Mouse (Mus musculus): ENCODE measurements around the gene Tmtc1. TPM values are rescaled to one million over a fixed set of nuclear protein-coding genes. Genes with fewer than 3 reads are reported as not detected.

Gene Tmtc1
- polyA plus RNA-seq, 1 experiment from 2014 or later: 3.6 TPM

DNA sequence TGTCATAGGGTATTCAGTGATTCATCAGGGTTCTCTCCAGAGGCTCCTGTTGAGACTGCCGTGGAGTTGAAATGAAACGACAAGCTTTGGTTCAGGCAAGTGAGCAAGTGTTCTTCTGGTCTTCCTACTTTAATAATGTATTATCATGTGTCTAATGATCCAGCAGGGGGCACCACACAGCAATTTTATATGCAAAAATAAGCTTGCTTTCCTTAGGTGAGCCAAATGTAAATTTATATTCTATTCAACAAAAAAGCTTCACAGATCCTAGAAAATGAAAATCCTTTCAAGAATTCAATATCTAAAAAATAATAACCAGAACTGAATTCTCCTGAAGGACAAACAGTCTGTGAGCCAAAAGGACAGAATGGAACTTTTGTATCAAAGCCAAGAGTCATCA, 195.6 kb downstream of the Tmtc1 start:
- Histone ChIP-seq H3K4me1 (replicated peaks) (peaks cover 4% of the 10 kb centered on the region; the same call in 1 of the 2 replicates), H3K36me3 (peaks cover 9% of the 10 kb centered on the region; the same call in 1 of the 2 replicates), H3K27ac (replicated peaks) (no peak overlapping the region), H3K9me3 (no peaks in the 10 kb centered on the region), H3K27me3 (no peaks in the 10 kb centered on the region), H3K4me3 (no peak overlapping the region), H3K4me2 (no peak overlapping the region), H3K9ac (no peak overlapping the region)
- no peak for ATAC-seq (ENCODE audit: low FRiP score, low read depth)
- WGBS: 41% methylated on average over 2 of the region's 2 CpGs

DNA sequence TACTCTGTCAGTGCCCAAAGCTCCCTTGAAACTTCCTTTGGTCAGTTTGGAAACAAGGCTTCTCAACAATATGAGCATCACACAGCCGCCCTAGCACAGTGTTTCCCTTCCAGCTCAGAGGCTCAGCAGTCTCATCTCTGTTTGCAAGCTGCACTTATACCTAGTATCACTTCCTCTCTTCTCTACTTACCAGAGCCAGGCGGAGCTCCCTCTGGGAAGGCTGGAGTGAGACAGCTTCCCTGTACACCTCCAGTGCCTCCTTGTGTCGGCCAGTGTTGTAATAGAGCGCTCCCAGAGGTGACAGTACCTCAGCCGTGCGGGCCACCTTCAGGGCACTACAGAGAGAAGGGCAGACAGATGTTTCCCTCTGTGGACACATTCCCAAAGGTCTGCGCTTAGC, 197.6 kb downstream of the Tmtc1 start:
- Histone ChIP-seq H3K27me3 (no peaks in the 10 kb centered on the region), H3K27ac (replicated peaks) (no peak overlapping the region), H3K36me3 (peaks cover 9% of the 10 kb centered on the region; the same call in 1 of the 2 replicates), H3K4me1 (replicated peaks) (no peaks in the 10 kb centered on the region), H3K4me2 (no peak overlapping the region), H3K9me3 (no peaks in the 10 kb centered on the region), H3K9ac (no peak overlapping the region), H3K4me3 (no peak overlapping the region)
- no peak for ATAC-seq (ENCODE audit: low FRiP score, low read depth)
- 86% methylated on average over 7 of the region's 7 CpGs for WGBS

DNA sequence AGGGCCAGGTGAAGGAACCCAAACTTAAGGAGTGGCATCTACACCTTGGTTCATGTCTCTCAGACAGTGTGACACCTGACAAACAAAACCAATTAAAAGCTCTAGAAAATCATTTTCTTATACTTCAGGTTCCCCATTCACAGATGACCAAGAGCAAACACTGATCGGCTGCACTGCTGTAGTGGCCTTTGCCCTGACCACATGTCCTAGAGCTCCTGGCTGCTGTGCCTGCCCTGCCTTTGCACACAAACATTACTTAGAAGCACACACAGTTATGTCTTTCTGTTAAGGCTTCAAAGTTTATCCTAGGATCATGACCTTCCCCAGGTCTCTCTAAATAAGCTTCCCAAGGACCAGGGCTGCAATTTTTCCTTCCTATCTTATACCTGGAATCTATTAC, 199.4 kb downstream of the Tmtc1 start:
- no peaks in the 10 kb centered on the region for H3K27me3 ChIP-seq
- H3K27ac ChIP-seq (replicated peaks): no peak overlapping the region
- no peaks in the 10 kb centered on the region for H3K4me1 ChIP-seq (replicated peaks)
- no peak overlapping the region for H3K9ac ChIP-seq
- WGBS: 88% methylated on average over 1 of the region's 1 CpGs
- H3K4me3 ChIP-seq: no peak overlapping the region
- no peaks in the 10 kb centered on the region for H3K9me3 ChIP-seq
- H3K36me3 ChIP-seq: peaks cover 9% of the 10 kb centered on the region; the same call in 1 of the 2 replicates
- ATAC-seq (ENCODE audit: low FRiP score, low read depth): no peak
- no peak overlapping the region for H3K4me2 ChIP-seq

DNA sequence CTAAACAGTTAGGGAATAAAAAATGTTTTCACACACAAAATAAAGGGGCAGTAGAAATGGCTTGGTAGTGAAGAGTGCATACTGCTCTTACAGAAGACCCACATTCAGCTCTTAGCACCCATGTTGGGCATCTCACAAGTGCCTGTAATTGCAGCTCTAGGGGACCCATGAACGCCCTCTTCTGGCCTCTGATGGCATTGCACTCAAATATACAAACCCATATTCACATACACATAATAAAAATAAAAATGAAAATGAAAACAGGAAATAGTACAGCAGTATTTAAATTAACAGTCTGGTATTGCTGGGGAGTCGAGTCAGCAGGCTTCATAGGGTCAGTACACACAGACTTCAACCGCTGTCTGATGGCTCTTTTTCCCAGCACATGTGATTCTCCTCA, 201.9 kb downstream of the Tmtc1 start:
- H3K36me3 ChIP-seq: peaks cover 9% of the 10 kb centered on the region; the same call in 1 of the 2 replicates
- H3K27ac ChIP-seq (replicated peaks): no peak overlapping the region
- H3K4me2 ChIP-seq: no peak overlapping the region
- WGBS: 69% methylated on average over 3 of the region's 3 CpGs
- H3K27me3 ChIP-seq: no peaks in the 10 kb centered on the region
- no peak overlapping the region for H3K4me3 ChIP-seq
- no peaks in the 10 kb centered on the region for H3K9me3 ChIP-seq
- H3K9ac ChIP-seq: no peak overlapping the region
- no peak for ATAC-seq (ENCODE audit: low FRiP score, low read depth)
- no peaks in the 10 kb centered on the region for H3K4me1 ChIP-seq (replicated peaks)

DNA sequence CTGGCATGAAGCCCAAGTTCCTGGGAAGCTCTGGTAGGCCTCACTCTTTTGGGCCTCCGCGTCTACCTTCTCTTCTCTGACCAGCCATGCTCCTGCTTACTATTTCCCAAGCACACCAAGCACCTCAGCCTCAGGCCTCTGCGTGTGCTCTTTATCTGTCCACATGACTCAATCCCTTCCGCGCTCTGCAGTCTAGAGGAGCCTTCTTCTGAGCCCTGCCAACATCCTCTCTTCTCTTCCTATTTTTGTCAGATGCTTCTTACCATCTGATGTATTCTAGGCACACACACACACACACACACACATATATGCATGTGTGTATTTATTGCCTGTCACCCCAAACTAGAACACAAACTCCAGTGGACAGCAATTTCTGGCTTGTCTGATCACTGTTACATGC, 202.5 kb downstream of the Tmtc1 start:
- no peak for ATAC-seq (ENCODE audit: low FRiP score, low read depth)
- Histone ChIP-seq H3K9ac (no peak overlapping the region), H3K27ac (replicated peaks) (no peak overlapping the region), H3K4me1 (replicated peaks) (no peaks in the 10 kb centered on the region), H3K27me3 (no peaks in the 10 kb centered on the region), H3K4me3 (no peak overlapping the region), H3K4me2 (no peak overlapping the region), H3K9me3 (no peaks in the 10 kb centered on the region), H3K36me3 (peaks cover 9% of the 10 kb centered on the region; the same call in 1 of the 2 replicates)
- 92% methylated on average over 5 of the region's 5 CpGs for WGBS

DNA sequence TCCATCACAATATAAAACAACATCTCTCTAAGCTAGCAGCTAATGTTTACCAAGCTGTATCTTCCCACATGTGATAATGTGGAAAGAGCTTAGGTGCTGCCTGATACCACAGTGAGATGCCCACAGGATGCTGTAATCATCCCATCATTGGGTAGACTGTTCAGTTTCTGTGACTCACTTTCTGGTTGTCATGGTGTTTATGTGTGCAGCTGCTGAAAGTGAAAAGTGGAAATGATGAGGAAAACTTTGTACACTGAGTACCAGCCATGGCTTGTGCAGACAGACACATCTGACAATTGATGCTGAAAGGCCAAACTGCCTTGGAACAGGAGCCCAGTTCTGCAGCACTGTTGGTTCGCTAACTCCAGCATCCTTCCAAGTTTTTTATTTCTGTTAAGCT, 204.9 kb downstream of the Tmtc1 start:
- Histone ChIP-seq H3K9ac (no peak overlapping the region), H3K4me2 (no peak overlapping the region), H3K36me3 (peaks cover 2% of the 10 kb centered on the region; the same call in 1 of the 2 replicates), H3K27me3 (no peaks in the 10 kb centered on the region), H3K4me3 (no peak overlapping the region), H3K4me1 (replicated peaks) (no peaks in the 10 kb centered on the region), H3K27ac (replicated peaks) (no peak overlapping the region), H3K9me3 (no peaks in the 10 kb centered on the region)
- WGBS: 97% methylated on average over 1 of the region's 1 CpGs
- ATAC-seq (ENCODE audit: low FRiP score, low read depth): no peak

DNA sequence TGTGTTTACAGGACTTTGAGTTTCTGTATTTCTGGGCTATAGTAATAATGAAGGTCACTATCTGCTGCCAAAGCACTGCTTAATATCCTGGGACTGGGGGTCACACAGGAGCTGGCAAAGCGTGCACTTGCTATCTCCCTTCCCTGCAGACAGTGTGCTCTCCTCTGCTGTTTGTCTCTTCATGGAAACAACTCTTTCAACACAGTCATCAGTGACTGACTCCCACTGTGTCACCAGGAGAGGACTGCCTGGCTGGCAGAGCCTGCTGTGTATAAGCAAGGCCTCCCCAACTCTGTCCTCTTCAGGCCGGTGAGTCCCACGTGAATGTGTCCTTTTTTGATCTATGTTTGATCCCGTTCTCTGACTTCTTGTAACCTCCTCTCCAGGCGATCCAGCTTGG, 206.7 kb downstream of the Tmtc1 start:
- Histone ChIP-seq H3K4me2 (no peak overlapping the region), H3K27me3 (no peaks in the 10 kb centered on the region), H3K9ac (no peak overlapping the region), H3K27ac (replicated peaks) (no peak overlapping the region), H3K4me1 (replicated peaks) (no peaks in the 10 kb centered on the region), H3K4me3 (no peak overlapping the region), H3K36me3 (no peaks in the 10 kb centered on the region), H3K9me3 (no peaks in the 10 kb centered on the region)
- 51% methylated on average over 5 of the region's 5 CpGs for WGBS
- ATAC-seq (ENCODE audit: low FRiP score, low read depth): no peak

DNA sequence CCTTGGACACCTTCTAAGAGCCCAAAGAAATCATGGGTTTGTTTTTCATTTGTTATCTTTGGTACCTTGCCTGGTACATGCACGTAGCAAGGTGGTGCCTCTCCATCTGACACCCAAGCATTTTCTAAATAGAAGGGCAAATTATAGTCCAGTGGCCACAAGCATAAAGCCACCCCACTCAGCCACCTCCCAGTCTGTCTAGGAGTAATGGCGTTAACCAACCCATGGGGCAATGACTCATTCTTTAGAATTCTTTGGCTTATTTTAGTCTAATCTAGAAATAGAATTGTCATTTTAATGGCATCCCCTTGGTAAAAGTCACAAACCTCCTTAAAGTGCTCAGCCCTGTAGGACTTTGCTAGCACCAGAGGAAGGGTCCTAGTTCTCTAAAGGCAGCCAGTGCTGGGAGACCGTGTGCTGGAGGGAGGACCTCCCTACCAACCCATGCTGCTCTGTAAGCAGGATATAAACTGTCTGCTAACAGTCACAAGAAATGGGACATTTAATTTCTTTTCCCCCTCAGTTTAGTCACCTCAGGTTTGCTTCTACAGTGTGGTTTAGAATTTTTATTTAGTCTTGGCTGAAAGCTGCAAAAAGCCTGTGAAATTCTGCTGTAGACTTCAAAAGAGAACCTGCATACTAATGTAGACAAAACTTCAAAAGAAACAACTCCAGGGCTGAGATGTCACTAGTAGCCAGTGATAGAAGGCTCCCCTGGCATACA, 209.9 kb downstream of the Tmtc1 start:
- Histone ChIP-seq H3K36me3 (no peaks in the 10 kb centered on the region), H3K4me3 (no peak overlapping the region), H3K4me1 (replicated peaks) (no peaks in the 10 kb centered on the region), H3K27me3 (no peaks in the 10 kb centered on the region), H3K4me2 (no peak overlapping the region), H3K9me3 (no peaks in the 10 kb centered on the region), H3K9ac (no peak overlapping the region), H3K27ac (replicated peaks) (no peak overlapping the region)
- WGBS: 86% methylated on average over 3 of the region's 3 CpGs
- no peak for ATAC-seq (ENCODE audit: low FRiP score, low read depth)

DNA sequence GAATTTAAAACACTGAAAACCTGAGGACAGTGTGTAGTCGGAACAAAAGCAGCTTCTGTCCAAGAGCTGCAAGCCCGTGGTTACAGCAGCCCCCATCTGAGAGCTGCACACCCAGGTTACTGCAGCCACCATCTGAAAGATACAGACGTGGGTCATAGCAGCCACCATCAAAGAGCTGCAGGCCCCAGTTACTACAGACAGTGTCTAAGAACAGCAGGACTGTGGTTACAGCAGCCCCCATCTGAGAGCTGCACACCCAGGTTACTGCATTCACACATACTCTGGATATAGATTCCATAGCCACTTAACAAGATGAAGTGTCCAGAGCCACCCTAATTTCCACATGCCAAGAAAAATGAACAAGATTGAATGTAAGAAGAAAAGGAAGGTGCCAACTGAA, 216.6 kb downstream of the Tmtc1 start:
- ATAC-seq (ENCODE audit: low FRiP score, low read depth): no peak
- Histone ChIP-seq H3K9ac (no peak overlapping the region), H3K4me1 (replicated peaks) (no peaks in the 10 kb centered on the region), H3K4me2 (no peak overlapping the region), H3K27ac (replicated peaks) (no peak overlapping the region), H3K36me3 (no peaks in the 10 kb centered on the region), H3K27me3 (no peaks in the 10 kb centered on the region), H3K4me3 (no peak overlapping the region), H3K9me3 (no peaks in the 10 kb centered on the region)
- WGBS: 65% methylated on average over 3 of the region's 3 CpGs

DNA sequence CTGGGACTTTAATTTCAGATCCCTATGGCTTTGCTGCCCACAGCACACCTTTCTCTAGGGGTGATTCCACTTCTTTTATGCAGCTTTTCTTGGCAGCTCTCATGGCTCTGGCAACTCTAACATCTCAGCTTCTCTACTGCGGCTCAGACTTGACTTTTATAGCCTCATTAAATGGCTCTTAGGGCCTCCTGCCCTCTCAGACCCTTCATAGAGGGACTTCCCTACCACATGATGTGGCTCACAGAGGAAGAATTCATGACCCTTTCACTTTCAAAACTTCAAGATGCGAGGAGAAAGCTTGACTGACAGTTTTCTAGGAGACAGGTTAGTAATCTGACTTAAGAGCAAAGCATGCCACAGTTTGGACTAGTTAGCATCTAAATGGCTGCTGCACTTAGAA, 221.5 kb downstream of the Tmtc1 start:
- Histone ChIP-seq H3K9ac (no peak overlapping the region), H3K4me1 (replicated peaks) (no peaks in the 10 kb centered on the region), H3K27ac (replicated peaks) (no peak overlapping the region), H3K36me3 (no peaks in the 10 kb centered on the region), H3K4me2 (no peak overlapping the region), H3K27me3 (no peaks in the 10 kb centered on the region), H3K9me3 (no peaks in the 10 kb centered on the region), H3K4me3 (no peak overlapping the region)
- no peak for ATAC-seq (ENCODE audit: low FRiP score, low read depth)
- 70% methylated on average over 2 of the region's 2 CpGs for WGBS

DNA sequence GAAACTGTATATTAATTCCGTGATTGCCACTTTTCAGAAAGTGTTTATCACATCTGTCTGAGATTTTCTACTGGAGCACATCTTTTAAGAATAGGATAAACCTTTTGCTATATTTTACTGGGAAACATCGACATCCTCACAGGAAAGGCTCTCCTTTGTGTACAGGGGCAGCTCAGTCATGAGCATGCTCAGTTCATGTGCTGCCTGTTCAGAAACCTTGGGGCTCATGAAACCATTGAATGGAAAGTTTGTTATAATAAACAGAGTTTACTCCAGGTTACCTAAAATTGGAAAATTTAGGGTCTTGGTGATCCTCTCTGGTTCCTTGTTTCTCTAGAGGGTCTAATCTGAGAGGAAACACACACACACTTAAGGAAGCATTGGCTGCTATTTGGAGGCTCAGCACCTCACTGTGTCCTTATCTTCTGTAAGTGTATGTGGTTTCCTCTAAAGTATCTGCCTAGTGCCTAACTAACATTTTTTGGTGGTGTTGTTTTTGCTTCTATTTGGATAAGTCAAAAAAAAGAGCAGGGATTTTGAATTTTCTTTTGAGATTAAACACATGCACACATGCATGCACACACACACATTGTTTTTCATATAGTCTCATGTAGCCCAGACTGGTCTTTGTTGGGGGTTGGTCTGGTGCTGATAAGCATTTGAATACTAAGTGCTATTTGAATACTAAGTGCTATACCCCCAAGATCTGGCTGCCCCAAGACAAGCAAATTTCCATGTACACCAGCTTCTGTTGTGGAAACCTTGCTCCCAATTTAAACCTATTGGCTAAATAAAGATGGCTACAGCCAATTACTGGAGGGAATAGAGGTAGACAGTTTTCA, 225.7 kb downstream of the Tmtc1 start:
- 95% methylated on average over 2 of the region's 2 CpGs for WGBS
- Histone ChIP-seq H3K9me3 (no peaks in the 10 kb centered on the region), H3K36me3 (no peaks in the 10 kb centered on the region), H3K9ac (no peak overlapping the region), H3K4me2 (no peak overlapping the region), H3K4me3 (no peak overlapping the region), H3K4me1 (replicated peaks) (peaks cover 5% of the 10 kb centered on the region; the same call in 1 of the 2 replicates), H3K27ac (replicated peaks) (no peak overlapping the region), H3K27me3 (no peaks in the 10 kb centered on the region)
- ATAC-seq (ENCODE audit: low FRiP score, low read depth): no peak

DNA sequence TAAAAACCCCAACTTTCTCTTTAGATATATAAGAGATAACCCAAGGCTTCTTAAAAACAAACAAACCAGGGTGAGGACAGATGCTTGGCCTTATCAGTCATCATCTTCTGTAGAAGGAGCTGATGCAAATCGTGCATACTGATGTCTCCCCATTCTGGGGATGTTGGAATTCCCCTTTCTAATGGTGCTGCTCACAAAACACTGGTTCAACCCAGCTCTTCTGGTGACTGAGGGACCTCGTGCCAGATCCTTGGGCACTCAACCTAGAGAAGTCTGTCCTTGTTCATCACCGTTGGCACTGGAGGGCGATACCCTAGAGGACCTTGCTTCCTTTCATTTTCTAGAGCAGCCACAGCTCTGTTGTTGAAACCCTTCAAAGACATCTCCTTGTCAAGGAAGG, 227.4 kb downstream of the Tmtc1 start:
- no peak for ATAC-seq (ENCODE audit: low FRiP score, low read depth)
- WGBS: 90% methylated on average over 4 of the region's 4 CpGs
- H3K9me3 ChIP-seq: no peaks in the 10 kb centered on the region
- H3K4me1 ChIP-seq (replicated peaks): peaks cover 16% of the 10 kb centered on the region
- H3K36me3 ChIP-seq: no peaks in the 10 kb centered on the region
- no peak overlapping the region for H3K9ac ChIP-seq
- H3K27ac ChIP-seq (replicated peaks): no peak overlapping the region
- H3K27me3 ChIP-seq: no peaks in the 10 kb centered on the region
- no peak overlapping the region for H3K4me3 ChIP-seq
- H3K4me2 ChIP-seq: no peak overlapping the region

Data from hindbrain, embryonic 15.5 days (tissue).